Comparison of ENCODE assay signal across 7 mouse cellular contexts in genomic region chr7:80993834-80994662, GRCm38 (mm10). TPM values are rescaled to one million over a fixed set of nuclear protein-coding genes. Genes with fewer than 3 reads are reported as not detected.
DNase-seq lines count a peak whose midpoint lies in the region; ATAC-seq and TF ChIP-seq lines count a peak whose summit lies in the region.

No protein-coding gene starts in this region.

- peak overlapping the region; percentile 99 for H3K9ac ChIP-seq in hindbrain, embryonic 16.5 days (ENCODE audit: low read depth, low read length)
- peak overlapping the region; percentile 96 for H3K9ac ChIP-seq in lung, postnatal 0 days (replicated peaks; ENCODE audit: low read depth)

- peak; percentile 21 for DNase-seq in ovary, postnatal 14 days (ENCODE audit: low spot score)
- no peak for DNase-seq in ovary, postnatal 10 days (ENCODE audit: low spot score)
- peak; percentile 51 for DNase-seq in brain, adult 2 months (ENCODE audit: low read depth, low spot score)
- peak; percentile 72 for DNase-seq in forebrain, embryonic 10.5 days (ENCODE audit: extremely low spot score, low spot score)
- DNase-seq in lung, postnatal 0 days (ENCODE audit: low spot score) = peak; percentile 80
- peak; percentile 8 to 12 for DNase-seq in right cerebral cortex, postnatal 36 days (ENCODE audit: low spot score in 2 of 2)

- under 1% methylated on average over 58 of the region's 58 CpGs for WGBS in forebrain, embryonic 10.5 days
- under 1% methylated on average over 36 of the region's 58 CpGs for WGBS in hindbrain, embryonic 16.5 days
- 2% methylated on average over 20 of the region's 58 CpGs for WGBS in lung, postnatal 0 days

- H3K4me1 ChIP-seq in forebrain, embryonic 10.5 days = peaks cover 38% of the 10 kb centered on the region
- peaks cover 25% of the 10 kb centered on the region for H3K4me1 ChIP-seq in hindbrain, embryonic 16.5 days (ENCODE audit: control insufficient read depth, insufficient read depth, low read depth, low read length)
- peaks cover 22% of the 10 kb centered on the region; the same call in 1 of the 2 replicates for H3K4me1 ChIP-seq in lung, postnatal 0 days (ENCODE audit: insufficient read depth, low read depth, low read length)

- TF ChIP-seq EP300 in lung, postnatal 0 days (IDR thresholded peaks at IDR 0.05) = no peak

- peak; percentile 43 for TF ChIP-seq CTCF in lung, postnatal 0 days (IDR thresholded peaks at IDR 0.05)

- H3K36me3 ChIP-seq in forebrain, embryonic 10.5 days (replicated peaks) = no peaks in the 10 kb centered on the region; the same call in 1 of the 2 replicates
- H3K36me3 ChIP-seq in hindbrain, embryonic 16.5 days (ENCODE audit: control insufficient read depth, insufficient read depth, low read length) = no peaks in the 10 kb centered on the region
- no peaks in the 10 kb centered on the region for H3K36me3 ChIP-seq in lung, postnatal 0 days (ENCODE audit: insufficient read depth, low read length)

- H3K9me3 ChIP-seq in forebrain, embryonic 10.5 days = no peaks in the 10 kb centered on the region
- no peaks in the 10 kb centered on the region for H3K9me3 ChIP-seq in hindbrain, embryonic 16.5 days (ENCODE audit: control insufficient read depth, low read length)
- no peaks in the 10 kb centered on the region for H3K9me3 ChIP-seq in lung, postnatal 0 days (ENCODE audit: low read length)

- peak overlapping the region; percentile 94 for H3K4me3 ChIP-seq in forebrain, embryonic 10.5 days
- H3K4me3 ChIP-seq in hindbrain, embryonic 16.5 days (ENCODE audit: low read length) = peak overlapping the region; percentile 85
- peak overlapping the region; percentile 90 for H3K4me3 ChIP-seq in lung, postnatal 0 days (ENCODE audit: low read depth, low read length)

- no peaks in the 10 kb centered on the region for H3K27me3 ChIP-seq in forebrain, embryonic 10.5 days (ENCODE audit: poor library complexity, severe bottlenecking)
- no peaks in the 10 kb centered on the region for H3K27me3 ChIP-seq in hindbrain, embryonic 16.5 days (replicated peaks; ENCODE audit: control insufficient read depth, insufficient read depth, low read length)
- no peaks in the 10 kb centered on the region for H3K27me3 ChIP-seq in lung, postnatal 0 days (replicated peaks; ENCODE audit: insufficient read depth, low read length)

- peak overlapping the region; percentile 93 for H3K4me2 ChIP-seq in hindbrain, embryonic 16.5 days (ENCODE audit: low read length)
- H3K4me2 ChIP-seq in lung, postnatal 0 days (replicated peaks; ENCODE audit: low read depth, low read length) = peak overlapping the region; percentile 75

- ATAC-seq in hindbrain, embryonic 16.5 days = peak; percentile 84
- ATAC-seq in lung, postnatal 0 days = peak; percentile 82

- peak overlapping the region; percentile 98 for H3K27ac ChIP-seq in forebrain, embryonic 10.5 days
- H3K27ac ChIP-seq in hindbrain, embryonic 16.5 days (ENCODE audit: low read depth, low read length) = peak overlapping the region; percentile 96
- peak overlapping the region; percentile 98 for H3K27ac ChIP-seq in lung, postnatal 0 days (ENCODE audit: low read length)

RNA-seq across cellular contexts. Expression of gene Zfp592, which starts 0.6 kb away (rescaled TPM):
- 9.5 and 12.2 TPM in 2 replicates for polyA plus RNA-seq in forebrain, embryonic 10.5 days (2016; fragmentation: Nextera tagmentation; extraction: Ambion mirVana)
- polyA plus RNA-seq in hindbrain, embryonic 16.5 days (2015; fragmentation: Nextera tagmentation; extraction: Ambion mirVana) = 9.0 and 12.2 TPM in 2 replicates
- 6.4 and 6.6 TPM in 2 replicates for polyA plus RNA-seq in lung, postnatal 0 days (2015; fragmentation: Nextera tagmentation; extraction: Ambion mirVana)

RNA-seq across cellular contexts. Expression of gene Sec11a, which starts 46.5 kb away (rescaled TPM):
- polyA plus RNA-seq in forebrain, embryonic 10.5 days (2016; fragmentation: Nextera tagmentation; extraction: Ambion mirVana) = 190 and 226 TPM in 2 replicates
- polyA plus RNA-seq in hindbrain, embryonic 16.5 days (2015; fragmentation: Nextera tagmentation; extraction: Ambion mirVana) = 153 and 164 TPM in 2 replicates
- polyA plus RNA-seq in lung, postnatal 0 days (2015; fragmentation: Nextera tagmentation; extraction: Ambion mirVana) = 170 and 172 TPM in 2 replicates
